Mouse (Mus musculus): ENCODE measurements around the gene Slc18a3. TPM values are rescaled to one million over a fixed set of nuclear protein-coding genes. Genes with fewer than 3 reads are reported as not detected.

The Slc18a3 gene
- polyA plus RNA-seq, 1 experiment from 2014 or later: 0.04 TPM

GRCm38 (mm10) chr14:32429030-32429602 lies 35.5 kb downstream of the Slc18a3 start:
- no peak overlapping the region for H3K4me3 ChIP-seq (ENCODE audit: low read depth, low read length)
- H3K27ac ChIP-seq (ENCODE audit: low read length): no peak overlapping the region
- H3K9me3 ChIP-seq (replicated peaks; ENCODE audit: control insufficient read depth, low read length): no peaks in the 10 kb centered on the region
- H3K4me2 ChIP-seq (ENCODE audit: low read depth, low read length): no peak overlapping the region
- no peak for ATAC-seq (ENCODE audit: low read depth)
- no peak overlapping the region for H3K9ac ChIP-seq (ENCODE audit: low read depth, low read length)
- H3K4me1 ChIP-seq (ENCODE audit: control insufficient read depth, low read depth, low read length): no peaks in the 10 kb centered on the region
- H3K36me3 ChIP-seq (ENCODE audit: control insufficient read depth, insufficient read depth): no peaks in the 10 kb centered on the region
- WGBS (ENCODE audit: insufficient replicate concordance): 28% methylated on average over 8 of the region's 8 CpGs
- no peaks in the 10 kb centered on the region for H3K27me3 ChIP-seq (ENCODE audit: control insufficient read depth, insufficient read depth, low read depth, low read length)

GRCm38 (mm10) chr14:32423946-32424345 lies 40.7 kb downstream of the Slc18a3 start:
- no peaks in the 10 kb centered on the region for H3K9me3 ChIP-seq (replicated peaks; ENCODE audit: control insufficient read depth, low read length)
- no peak overlapping the region for H3K27ac ChIP-seq (ENCODE audit: low read length)
- whole genome bisulfite sequencing (ENCODE audit: insufficient replicate concordance): 64% methylated on average over 7 of the region's 7 CpGs
- no peak overlapping the region for H3K9ac ChIP-seq (ENCODE audit: low read depth, low read length)
- no peaks in the 10 kb centered on the region for H3K36me3 ChIP-seq (ENCODE audit: control insufficient read depth, insufficient read depth)
- no peaks in the 10 kb centered on the region for H3K4me1 ChIP-seq (ENCODE audit: control insufficient read depth, low read depth, low read length)
- ATAC-seq (ENCODE audit: low read depth): no peak
- no peak overlapping the region for H3K4me2 ChIP-seq (ENCODE audit: low read depth, low read length)
- no peaks in the 10 kb centered on the region for H3K27me3 ChIP-seq (ENCODE audit: control insufficient read depth, insufficient read depth, low read depth, low read length)
- no peak overlapping the region for H3K4me3 ChIP-seq (ENCODE audit: low read depth, low read length)

GRCm38 (mm10) chr14:32418747-32419146 lies 45.9 kb downstream of the Slc18a3 start:
- WGBS (ENCODE audit: insufficient replicate concordance): 73% methylated on average over 11 of the region's 11 CpGs
- Histone ChIP-seq H3K27me3 (ENCODE audit: control insufficient read depth, insufficient read depth, low read depth, low read length) (no peaks in the 10 kb centered on the region), H3K4me3 (ENCODE audit: low read depth, low read length) (no peak overlapping the region)

More at GRCm38 (mm10) chr14:32418747-32419146, 45.9 kb downstream of the Slc18a3 start:
- Histone ChIP-seq H3K36me3 (ENCODE audit: control insufficient read depth, insufficient read depth) (no peaks in the 10 kb centered on the region), H3K4me1 (ENCODE audit: control insufficient read depth, low read depth, low read length) (no peaks in the 10 kb centered on the region), H3K9me3 (replicated peaks; ENCODE audit: control insufficient read depth, low read length) (no peaks in the 10 kb centered on the region), H3K4me2 (ENCODE audit: low read depth, low read length) (no peak overlapping the region), H3K9ac (ENCODE audit: low read depth, low read length) (no peak overlapping the region), H3K27ac (ENCODE audit: low read length) (no peak overlapping the region)
- ATAC-seq (ENCODE audit: low read depth): no peak

Other genes with a start within 250 kb of the Slc18a3 start
- gene Ogdhl, start 142.8 kb downstream of the Slc18a3 start, polyA plus RNA-seq (2015; fragmentation: Nextera tagmentation; extraction: Ambion mirVana): 0.61 and 0.79 TPM in 2 replicates
- gene 1700024G13Rik, start 76.5 kb downstream of the Slc18a3 start, polyA plus RNA-seq (2015; fragmentation: Nextera tagmentation; extraction: Ambion mirVana): not detected in 2 replicates
- not detected in 2 replicates for gene Chat, start 1.1 kb upstream of the Slc18a3 start, polyA plus RNA-seq (2015; fragmentation: Nextera tagmentation; extraction: Ambion mirVana)
- gene Ercc6, start 48.7 kb upstream of the Slc18a3 start, polyA plus RNA-seq (2015; fragmentation: Nextera tagmentation; extraction: Ambion mirVana): 5.0 and 5.3 TPM in 2 replicates
- not detected in 2 replicates for gene Prrxl1, start 134.6 kb upstream of the Slc18a3 start, polyA plus RNA-seq (2015; fragmentation: Nextera tagmentation; extraction: Ambion mirVana)
- 0.15 and 0.20 TPM in 2 replicates for gene 3425401B19Rik, start 220.4 kb upstream of the Slc18a3 start, polyA plus RNA-seq (2015; fragmentation: Nextera tagmentation; extraction: Ambion mirVana)